Mouse (Mus musculus) liver, embryonic 11.5 days (tissue): ENCODE data around the gene Olfr1289. TPM values are rescaled to one million over a fixed set of nuclear protein-coding genes. Genes with fewer than 3 reads are reported as not detected.

ENCODE experiments used
- ATAC-seq: fragments of 200-750 bp; cut with Nextera tagmentation; replicated peaks from 2 replicates; pipeline ENCODE4 v1.8.0; 2017; ENCODE audit warnings: moderate number of reproducible peaks, mild to moderate bottlenecking, moderate TSS enrichment, moderate library complexity; ENCODE audit not compliant: low FRiP score
- DNase-seq: peaks from one replicate; pipeline ENCODE4 v3.0.0-alpha.2; 2017; ENCODE audit warnings: low spot score
- H3K27ac ChIP-seq: fragments of 300-500 bp; sonication (generic); 2 replicates; pipeline ENCODE4 v1.5.1; 2014; ENCODE audit warnings: mild to moderate bottlenecking, low read depth, low read length, control low read depth
- H3K27me3 ChIP-seq: fragments of 300-500 bp; sonication (generic); replicated peaks from 2 replicates; pipeline ENCODE4 v1.6.1; 2014; ENCODE audit warnings: low read length, mixed read lengths; ENCODE audit not compliant: control insufficient read depth, insufficient read depth
- H3K36me3 ChIP-seq: fragments of 300-500 bp; sonication (generic); 2 replicates; pipeline ENCODE4 v1.6.1; 2014; ENCODE audit warnings: mild to moderate bottlenecking, low read length, moderate library complexity, mixed read lengths; ENCODE audit not compliant: control insufficient read depth, insufficient read depth
- H3K4me1 ChIP-seq: fragments of 300-500 bp; sonication (generic); replicated peaks from 2 replicates; pipeline ENCODE4 v1.6.1; 2014; ENCODE audit warnings: low read length, mixed read lengths; ENCODE audit not compliant: control insufficient read depth, insufficient read depth
- H3K4me2 ChIP-seq: fragments of 300-500 bp; sonication (generic); 2 replicates; pipeline ENCODE4 v1.6.1; 2014; ENCODE audit warnings: mild to moderate bottlenecking, control low read depth, moderate library complexity
- H3K4me3 ChIP-seq: fragments of 300-500 bp; sonication (generic); 2 replicates; pipeline ENCODE4 v1.5.1; 2014; ENCODE audit warnings: low read depth, low read length, control low read depth
- H3K9ac ChIP-seq: fragments of 300-500 bp; sonication (generic); 2 replicates; pipeline ENCODE4 v1.6.1; 2014; ENCODE audit warnings: low read depth, low read length, control low read depth
- H3K9me3 ChIP-seq: fragments of 300-500 bp; sonication (generic); 2 replicates; pipeline ENCODE4 v1.6.1; 2016; ENCODE audit warnings: low read length, inconsistent platforms, mixed read lengths; ENCODE audit not compliant: control insufficient read depth
- WGBS: fragments of 180-500 bp; shearing (Covaris S2); extraction: QIAGEN DNeasy Blood & Tissue Kit; methylation state at CpG from one replicate; pipeline ENCODE4 v1.1.7; 2014; 5-methylcytosine and 5-hydroxymethylcytosine counted together
- polyA plus RNA-seq: library from polyadenylated mRNA; unstranded; fragments of >200 nt; fragmentation: Nextera tagmentation; extraction: Ambion mirVana; gene quantifications from 2 replicates; pipeline ENCODE4 v1.2.1, GENCODE M21; 2014

Gene Olfr1289
- polyA plus RNA-seq, result not detected in 2 replicates

- no peaks in the 10 kb centered on the region for H3K9me3 ChIP-seq
- H3K36me3 ChIP-seq, result no peaks in the 10 kb centered on the region
- H3K4me1 ChIP-seq, result no peaks in the 10 kb centered on the region
- H3K4me2 ChIP-seq, result no peak within 1 kb of the TSS
- H3K27ac ChIP-seq, result no peak within 1 kb of the TSS
- H3K4me3 ChIP-seq, result no peak within 1 kb of the TSS
- no peaks in the 10 kb centered on the region for H3K27me3 ChIP-seq
- ATAC-seq (no peak), DNase-seq (no peak)
- 77% methylated on average over 1 of the region's 1 CpGs for WGBS
- H3K9ac ChIP-seq, result no peak within 1 kb of the TSS
These were observed at the start of gene Olfr1289 for GRCm38 (mm10) chr2:111480519-111480918. TSS of gene Olfr1289 (plus strand) at chr2:111480819.

DNA sequence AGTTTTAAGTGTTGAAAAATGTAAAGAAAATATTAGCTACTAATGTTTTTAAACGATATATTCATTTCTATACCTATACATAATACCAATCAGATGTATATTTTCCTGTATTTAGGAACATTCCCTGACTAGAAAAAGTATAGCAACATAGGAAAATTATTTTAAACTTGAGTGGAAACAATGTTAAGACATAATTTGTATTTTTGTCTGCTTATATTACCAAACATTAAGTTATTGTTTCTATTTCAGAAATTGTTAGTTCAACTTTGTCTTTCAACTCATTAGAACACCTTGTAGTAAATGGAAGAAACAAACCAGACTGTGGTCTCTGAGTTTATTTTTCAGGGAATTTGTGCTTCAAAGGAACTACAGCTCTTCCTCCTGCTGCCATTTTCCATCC is 31.8 kb upstream of the Olfr1289 start, which contains the start of gene Olfr1287:
TSS of gene Olfr1287 (plus strand) at position 301 of the 400 bp plus-strand sequence.
- Histone ChIP-seq H3K4me2 (no peak within 1 kb of the TSS), H3K4me3 (no peak within 1 kb of the TSS), H3K4me1 (no peaks in the 10 kb centered on the region), H3K9ac (no peak within 1 kb of the TSS), H3K9me3 (no peaks in the 10 kb centered on the region), H3K27ac (no peak within 1 kb of the TSS), H3K36me3 (no peaks in the 10 kb centered on the region), H3K27me3 (no peaks in the 10 kb centered on the region)
- ATAC-seq (no peak), DNase-seq (no peak)
- WGBS, result 54% methylated on average over 1 of the region's 1 CpGs

- DNase-seq (no peak), ATAC-seq (no peak)
- Histone ChIP-seq H3K27me3 (no peaks in the 10 kb centered on the region), H3K4me3 (no peak within 1 kb of the TSS), H3K4me2 (no peak within 1 kb of the TSS), H3K9me3 (no peaks in the 10 kb centered on the region), H3K9ac (no peak within 1 kb of the TSS), H3K36me3 (no peaks in the 10 kb centered on the region), H3K4me1 (no peaks in the 10 kb centered on the region), H3K27ac (no peak within 1 kb of the TSS)
- 88% methylated on average over 1 of the region's 1 CpGs for WGBS
These were observed 6.8 kb upstream of the Olfr1289 start, which contains the start of gene Olfr1288 for GRCm38 (mm10) chr2:111473801-111474200. TSS of gene Olfr1288 (plus strand) at chr2:111474101.

GRCm38 (mm10) chr2:111493729-111494128 is 13.1 kb downstream of the Olfr1289 start, which contains the start of gene Olfr1290:
TSS of gene Olfr1290 (minus strand) at chr2:111493829.
- ATAC-seq (no peak), DNase-seq (no peak)
- Histone ChIP-seq H3K4me1 (no peaks in the 10 kb centered on the region), H3K4me3 (no peak within 1 kb of the TSS), H3K27ac (no peak within 1 kb of the TSS), H3K4me2 (no peak within 1 kb of the TSS), H3K27me3 (no peaks in the 10 kb centered on the region), H3K9me3 (no peaks in the 10 kb centered on the region), H3K9ac (no peak within 1 kb of the TSS), H3K36me3 (no peaks in the 10 kb centered on the region)
- WGBS, result 69% methylated on average over 5 of the region's 5 CpGs

- Histone ChIP-seq H3K27ac (no peak within 1 kb of the TSS), H3K4me3 (no peak within 1 kb of the TSS), H3K4me2 (no peak within 1 kb of the TSS), H3K9me3 (no peaks in the 10 kb centered on the region), H3K9ac (no peak within 1 kb of the TSS), H3K27me3 (no peaks in the 10 kb centered on the region), H3K36me3 (no peaks in the 10 kb centered on the region), H3K4me1 (no peaks in the 10 kb centered on the region)
- WGBS, result 91% methylated on average over 3 of the region's 3 CpGs
- DNase-seq (no peak), ATAC-seq (no peak)
These were observed 16.3 kb downstream of the Olfr1289 start, which contains the start of gene Olfr1291-ps1 for GRCm38 (mm10) chr2:111496880-111497279. TSS of gene Olfr1291-ps1 (plus strand) at chr2:111497180.

- H3K9me3 ChIP-seq, result no peaks in the 10 kb centered on the region
- no peak overlapping the region for H3K27ac ChIP-seq
- no peaks in the 10 kb centered on the region for H3K4me1 ChIP-seq
- H3K4me3 ChIP-seq, result no peak overlapping the region
- no peaks in the 10 kb centered on the region for H3K36me3 ChIP-seq
- 86% methylated on average over 10 of the region's 10 CpGs for WGBS
- no peak overlapping the region for H3K4me2 ChIP-seq
- DNase-seq, result no peak
- H3K27me3 ChIP-seq, result no peaks in the 10 kb centered on the region
- no peak overlapping the region for H3K9ac ChIP-seq
- no peak for ATAC-seq
These were observed 36.8 kb downstream of the Olfr1289 start for GRCm38 (mm10) chr2:111517451-111517850.

DNA sequence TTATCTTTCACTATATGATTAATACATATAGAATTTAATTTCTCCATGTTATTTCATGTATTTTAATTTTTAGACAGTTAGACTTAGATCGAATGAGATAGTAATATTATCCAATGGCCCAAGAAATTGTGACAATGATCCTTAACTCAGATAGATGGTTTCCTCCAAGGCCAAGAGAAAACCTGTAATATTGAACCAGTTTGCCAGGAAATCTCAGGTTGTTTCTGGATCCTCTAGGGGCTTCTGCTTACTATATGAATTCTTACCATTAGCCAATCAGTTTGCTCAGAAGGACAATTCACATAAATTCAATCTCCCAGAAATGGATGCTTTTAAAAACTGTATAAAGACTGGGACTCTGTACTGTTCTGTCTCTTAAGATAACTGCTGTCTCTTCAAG is 44.3 kb downstream of the Olfr1289 start, which contains the start of gene Olfr1293-ps:
TSS of gene Olfr1293-ps (plus strand) at position 301 of the 400 bp plus-strand sequence.
- ATAC-seq (no peak), DNase-seq (no peak)
- H3K4me2 ChIP-seq, result no peak within 1 kb of the TSS
- no peaks in the 10 kb centered on the region for H3K27me3 ChIP-seq
- H3K4me3 ChIP-seq, result no peak within 1 kb of the TSS
- H3K36me3 ChIP-seq, result no peaks in the 10 kb centered on the region
- no peaks in the 10 kb centered on the region for H3K9me3 ChIP-seq
- no peaks in the 10 kb centered on the region for H3K4me1 ChIP-seq
- WGBS, result 74% methylated on average over 1 of the region's 1 CpGs
- H3K9ac ChIP-seq, result no peak within 1 kb of the TSS
- H3K27ac ChIP-seq, result no peak within 1 kb of the TSS

Other genes starting within 250 kb of the Olfr1289 start
- gene Olfr1275, start 245.5 kb upstream of the Olfr1289 start, polyA plus RNA-seq, result not detected in 2 replicates
- not detected in 2 replicates for gene Olfr1276, start 226.3 kb upstream of the Olfr1289 start, polyA plus RNA-seq
- not detected in 2 replicates for gene Olfr1277, start 206.7 kb upstream of the Olfr1289 start, polyA plus RNA-seq
- gene Olfr1278, start 190.7 kb upstream of the Olfr1289 start, polyA plus RNA-seq, result not detected in 2 replicates
- not detected in 2 replicates for gene Olfr1279, start 180.2 kb upstream of the Olfr1289 start, polyA plus RNA-seq
- not detected in 2 replicates for gene Olfr1280, start 166.8 kb upstream of the Olfr1289 start, polyA plus RNA-seq
- gene Olfr1281, start 154.3 kb upstream of the Olfr1289 start, polyA plus RNA-seq, result not detected in 2 replicates
- not detected in 2 replicates for gene Olfr1282, start 144.7 kb upstream of the Olfr1289 start, polyA plus RNA-seq
- gene Olfr1283, start 114.0 kb upstream of the Olfr1289 start, polyA plus RNA-seq, result not detected in 2 replicates
- gene Olfr1284, start 105.3 kb upstream of the Olfr1289 start, polyA plus RNA-seq, result not detected in 2 replicates
- not detected in 2 replicates for gene Olfr1286, start 57.7 kb upstream of the Olfr1289 start, polyA plus RNA-seq
- gene Olfr1287, start 31.7 kb upstream of the Olfr1289 start, polyA plus RNA-seq, result not detected in 2 replicates
- not detected in 2 replicates for gene Olfr1288, start 6.7 kb upstream of the Olfr1289 start, polyA plus RNA-seq
- not detected in 2 replicates for gene Olfr1290, start 13.0 kb downstream of the Olfr1289 start, polyA plus RNA-seq
- not detected in 2 replicates for gene Olfr1291-ps1, start 16.4 kb downstream of the Olfr1289 start, polyA plus RNA-seq
- gene Olfr1293-ps, start 44.4 kb downstream of the Olfr1289 start, polyA plus RNA-seq, result not detected in 2 replicates
- gene Olfr1294, start 59.5 kb downstream of the Olfr1289 start, polyA plus RNA-seq, result not detected in 2 replicates
- gene Olfr1295, start 88.9 kb downstream of the Olfr1289 start, polyA plus RNA-seq, result not detected in 2 replicates
- gene Olfr1297, start 145.7 kb downstream of the Olfr1289 start, polyA plus RNA-seq, result not detected in 2 replicates
- gene Olfr1298, start 168.4 kb downstream of the Olfr1289 start, polyA plus RNA-seq, result not detected in 2 replicates
- gene Olfr1299, start 180.6 kb downstream of the Olfr1289 start, polyA plus RNA-seq, result not detected in 2 replicates